Mouse (Mus musculus): ENCODE measurements around the gene Dyrk1b.

DNA sequence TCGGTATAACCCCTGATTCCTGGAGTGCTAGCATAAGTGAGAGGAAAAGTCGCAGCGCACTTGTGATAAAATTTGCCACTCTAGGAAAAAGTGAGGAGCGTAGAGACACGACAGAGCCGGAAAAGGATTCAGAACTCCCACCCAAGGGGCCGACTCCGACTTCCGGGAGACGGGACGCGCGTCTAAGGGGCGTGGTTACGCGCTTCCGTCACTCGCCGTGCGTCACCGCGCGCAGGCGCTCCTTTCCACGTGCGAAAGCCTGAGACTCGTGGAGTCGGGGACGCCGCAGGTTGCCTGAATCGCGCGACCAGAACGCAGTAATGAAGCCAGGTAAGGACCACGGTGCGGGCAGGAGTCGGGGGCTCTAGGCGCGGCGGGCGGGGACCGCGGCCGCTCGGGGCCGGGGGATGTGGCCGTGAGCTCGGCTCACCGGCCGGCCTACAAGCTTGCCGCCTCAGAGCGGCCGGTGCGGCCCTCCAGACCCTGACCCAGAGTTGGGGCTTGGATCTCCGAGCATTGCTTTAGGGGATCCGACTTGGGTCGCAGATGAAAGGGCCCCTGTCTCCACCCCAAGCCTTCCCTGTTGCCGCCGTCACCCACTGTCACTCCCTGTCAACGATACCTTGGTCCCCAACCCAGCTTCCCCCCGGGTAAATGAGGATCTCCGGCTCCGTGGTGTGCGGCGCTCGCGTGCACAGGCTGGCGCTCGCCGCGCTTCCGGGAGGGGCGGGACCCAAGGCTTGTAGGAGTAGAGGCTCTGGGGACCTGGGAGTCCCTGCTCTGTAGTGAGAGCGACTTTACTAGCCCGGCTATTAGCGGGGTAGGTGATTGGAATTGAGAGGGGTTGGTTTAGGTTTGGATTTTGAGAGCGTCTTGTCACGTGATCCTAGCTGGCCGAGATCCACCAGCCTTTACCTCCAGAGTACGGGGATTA lies 9.5 kb upstream of the Dyrk1b start, which contains the start of gene Fbl:
- TF ChIP-seq EP300 (optimal IDR thresholded peaks at IDR 0.05) = no peak
- TF ChIP-seq CTCF (IDR thresholded peaks at IDR 0.05; ENCODE audit: low read depth) = no peak

Measured in stomach, postnatal 0 days (tissue).